Mouse (Mus musculus): ENCODE data around the gene Tekt5. TPM values are rescaled to one million over a fixed set of nuclear protein-coding genes. Genes with fewer than 3 reads are reported as not detected.

Tekt5 gene
- polyA plus RNA-seq, 1 experiment, result 0.14 TPM

GRCm38 (mm10) chr16:10411764-10412746, 16.8 kb upstream of the Tekt5 start, which contains the start of gene Nubp1:
Gene Nubp1 (plus strand): TSS chr16:10411948.
- peak; percentile 84 to 91 for DNase-seq (ENCODE audit: low read depth in 1 of 2, low spot score in 2 of 2)
- H3K27ac ChIP-seq (ENCODE audit: insufficient read depth, low read length), result peak within 1 kb of the TSS; percentile 96
- no peaks in the 10 kb centered on the region; the same call in 1 of the 2 replicates for H3K4me1 ChIP-seq (ENCODE audit: control insufficient read depth, insufficient read depth, insufficient read length)
- peaks cover 16% of the 10 kb centered on the region for H3K36me3 ChIP-seq (ENCODE audit: control insufficient read depth, insufficient read depth, low read length)
- H3K27me3 ChIP-seq (ENCODE audit: control insufficient read depth, insufficient read depth, low read length), result no peaks in the 10 kb centered on the region
- WGBS, result 3% methylated on average over 56 of the region's 56 CpGs
- H3K4me3 ChIP-seq (ENCODE audit: extremely low read depth, insufficient read depth, insufficient read length), result peak within 1 kb of the TSS; percentile 98
- TF ChIP-seq POLR2A (IDR thresholded peaks at IDR 0.05; ENCODE audit: low read depth, low read length) (peak; percentile 85), CTCF (IDR thresholded peaks at IDR 0.05; ENCODE audit: extremely low read depth, insufficient read depth, insufficient read length, insufficient replicate concordance) (no peak)

- H3K27me3 ChIP-seq (ENCODE audit: control insufficient read depth, insufficient read depth, low read length), result no peaks in the 10 kb centered on the region
- TF ChIP-seq POLR2A (IDR thresholded peaks at IDR 0.05; ENCODE audit: low read depth, low read length), result no peak
- peak; percentile 86; the same call in 1 of the 2 replicates for TF ChIP-seq CTCF (IDR thresholded peaks at IDR 0.05; ENCODE audit: extremely low read depth, insufficient read depth, insufficient read length, insufficient replicate concordance)
- H3K4me3 ChIP-seq (ENCODE audit: extremely low read depth, insufficient read depth, insufficient read length), result no peak overlapping the region
- H3K27ac ChIP-seq (ENCODE audit: insufficient read depth, low read length), result no peak overlapping the region
- no peaks in the 10 kb centered on the region for H3K4me1 ChIP-seq (ENCODE audit: control insufficient read depth, insufficient read depth, insufficient read length)
- H3K36me3 ChIP-seq (ENCODE audit: control insufficient read depth, insufficient read depth, low read length), result no peaks in the 10 kb centered on the region
- DNase-seq (ENCODE audit: low read depth in 1 of 2, low spot score in 2 of 2), result peak; percentile 45 to 74
- WGBS, result 36% methylated on average over 7 of the region's 7 CpGs
Measured at GRCm38 (mm10) chr16:10399160-10399559, 3.9 kb upstream of the Tekt5 start.

GRCm38 (mm10) chr16:10398755-10399154, 3.5 kb upstream of the Tekt5 start:
- Histone ChIP-seq H3K36me3 (ENCODE audit: control insufficient read depth, insufficient read depth, low read length) (no peaks in the 10 kb centered on the region), H3K27me3 (ENCODE audit: control insufficient read depth, insufficient read depth, low read length) (no peaks in the 10 kb centered on the region), H3K27ac (ENCODE audit: insufficient read depth, low read length) (no peak overlapping the region), H3K4me1 (ENCODE audit: control insufficient read depth, insufficient read depth, insufficient read length) (no peaks in the 10 kb centered on the region), H3K4me3 (ENCODE audit: extremely low read depth, insufficient read depth, insufficient read length) (no peak overlapping the region)
- WGBS, result 78% methylated on average over 5 of the region's 5 CpGs
- DNase-seq (ENCODE audit: low read depth in 1 of 2, low spot score in 2 of 2), result no peak
- TF ChIP-seq POLR2A (IDR thresholded peaks at IDR 0.05; ENCODE audit: low read depth, low read length), result no peak
- TF ChIP-seq CTCF (IDR thresholded peaks at IDR 0.05; ENCODE audit: extremely low read depth, insufficient read depth, insufficient read length, insufficient replicate concordance), result no peak

GRCm38 (mm10) chr16:10392587-10392986, 2.7 kb downstream of the Tekt5 start:
- no peak overlapping the region for H3K4me3 ChIP-seq (ENCODE audit: extremely low read depth, insufficient read depth, insufficient read length)
- DNase-seq (ENCODE audit: low read depth in 1 of 2, low spot score in 2 of 2), result no peak
- no peaks in the 10 kb centered on the region for H3K36me3 ChIP-seq (ENCODE audit: control insufficient read depth, insufficient read depth, low read length)
- H3K27me3 ChIP-seq (ENCODE audit: control insufficient read depth, insufficient read depth, low read length), result no peaks in the 10 kb centered on the region
- H3K27ac ChIP-seq (ENCODE audit: insufficient read depth, low read length), result no peak overlapping the region
- no peak for TF ChIP-seq POLR2A (IDR thresholded peaks at IDR 0.05; ENCODE audit: low read depth, low read length)
- no peak for TF ChIP-seq CTCF (IDR thresholded peaks at IDR 0.05; ENCODE audit: extremely low read depth, insufficient read depth, insufficient read length, insufficient replicate concordance)
- no peaks in the 10 kb centered on the region; the same call in 1 of the 2 replicates for H3K4me1 ChIP-seq (ENCODE audit: control insufficient read depth, insufficient read depth, insufficient read length)
- WGBS, result 28% methylated on average over 9 of the region's 9 CpGs

- Histone ChIP-seq H3K27ac (ENCODE audit: insufficient read depth, low read length) (no peak overlapping the region), H3K4me1 (ENCODE audit: control insufficient read depth, insufficient read depth, insufficient read length) (no peaks in the 10 kb centered on the region; the same call in 1 of the 2 replicates), H3K4me3 (ENCODE audit: extremely low read depth, insufficient read depth, insufficient read length) (no peak overlapping the region), H3K27me3 (ENCODE audit: control insufficient read depth, insufficient read depth, low read length) (no peaks in the 10 kb centered on the region), H3K36me3 (ENCODE audit: control insufficient read depth, insufficient read depth, low read length) (no peaks in the 10 kb centered on the region)
- DNase-seq (ENCODE audit: low read depth in 1 of 2, low spot score in 2 of 2), result no peak
- WGBS, result 93% methylated on average over 6 of the region's 6 CpGs
- no peak for TF ChIP-seq POLR2A (IDR thresholded peaks at IDR 0.05; ENCODE audit: low read depth, low read length)
- no peak for TF ChIP-seq CTCF (IDR thresholded peaks at IDR 0.05; ENCODE audit: extremely low read depth, insufficient read depth, insufficient read length, insufficient replicate concordance)
Measured at GRCm38 (mm10) chr16:10388634-10389365, 6.5 kb downstream of the Tekt5 start.

- Histone ChIP-seq H3K4me3 (ENCODE audit: extremely low read depth, insufficient read depth, insufficient read length) (no peak overlapping the region), H3K27ac (ENCODE audit: insufficient read depth, low read length) (no peak overlapping the region), H3K4me1 (ENCODE audit: control insufficient read depth, insufficient read depth, insufficient read length) (no peaks in the 10 kb centered on the region), H3K27me3 (ENCODE audit: control insufficient read depth, insufficient read depth, low read length) (no peaks in the 10 kb centered on the region), H3K36me3 (ENCODE audit: control insufficient read depth, insufficient read depth, low read length) (no peaks in the 10 kb centered on the region)
- WGBS, result 91% methylated on average over 12 of the region's 12 CpGs
- no peak for TF ChIP-seq POLR2A (IDR thresholded peaks at IDR 0.05; ENCODE audit: low read depth, low read length)
- DNase-seq (ENCODE audit: low read depth in 1 of 2, low spot score in 2 of 2), result no peak
Measured at GRCm38 (mm10) chr16:10385261-10385660, 10.0 kb downstream of the Tekt5 start.

Data from spleen, adult 2 months (tissue).